ENCODE assay signal across 28 mouse cellular contexts in genomic region chr4:47691207-47691606, GRCm38 (mm10).
DNase-seq lines count a peak whose midpoint lies in the region; ATAC-seq lines count a peak whose summit lies in the region.
"Had no signal": no experiment of that assay in that cellular context is flagged by ENCODE, and none has a peak within 500 bp of the region (broad histone marks: within the 10 kb centered on the region; RNA-seq: fewer than 3 reads in every experiment).

No protein-coding gene starts in this region.

- no peaks in the 10 kb centered on the region for H3K4me1 ChIP-seq in heart, embryonic 16.5 days (ENCODE audit: control insufficient read depth, insufficient read depth, low read length)
- H3K4me1 ChIP-seq in heart, embryonic 11.5 days (ENCODE audit: control insufficient read depth, insufficient read depth, low read length): no peaks in the 10 kb centered on the region
- no peaks in the 10 kb centered on the region for H3K4me1 ChIP-seq in liver, embryonic 16.5 days (ENCODE audit: control insufficient read depth, low read depth, low read length)
- H3K4me1 ChIP-seq: forebrain, embryonic 12.5 days; heart, embryonic 10.5 days; hindbrain, embryonic 13.5 days; limb, embryonic 10.5 days; limb, embryonic 15.5 days; lung, embryonic 15.5 days had no signal

- H3K9ac ChIP-seq in heart, embryonic 16.5 days (ENCODE audit: low read length): no peak overlapping the region
- no peak overlapping the region for H3K9ac ChIP-seq in heart, embryonic 11.5 days (ENCODE audit: low read depth, low read length)
- no peak overlapping the region for H3K9ac ChIP-seq in liver, embryonic 16.5 days (ENCODE audit: low read depth, low read length)
- H3K9ac ChIP-seq: forebrain, embryonic 12.5 days; hindbrain, embryonic 13.5 days; limb, embryonic 15.5 days; lung, embryonic 15.5 days had no signal

- DNase-seq in heart, adult 11 months: peak; percentile 81
- DNase-seq in heart, postnatal 4 days: no peak
- DNase-seq in yolk sac, embryonic 10.5 days (ENCODE audit: low spot score): peak; percentile 24
- DNase-seq in kidney, adult 18-20 months: no peak
- DNase-seq: adrenal gland, adult 2 months; adrenal gland, postnatal 36 days; cerebellum, adult 18-20 months; cerebellum, postnatal 10 days; gastrocnemius, postnatal 10 days; kidney, adult 9 months; kidney, postnatal 10 days; spleen, adult 18-20 months; thymus, postnatal 4 days had no signal

- 59% methylated on average over 2 of the region's 2 CpGs for whole genome bisulfite sequencing in heart, embryonic 16.5 days
- WGBS in heart, embryonic 11.5 days (ENCODE audit: insufficient replicate concordance): 61% methylated on average over 2 of the region's 2 CpGs
- 26% methylated on average over 2 of the region's 2 CpGs for WGBS in liver, embryonic 16.5 days (ENCODE audit: insufficient replicate concordance)

- no peak overlapping the region for H3K4me3 ChIP-seq in heart, embryonic 16.5 days (ENCODE audit: low read length)
- H3K4me3 ChIP-seq in heart, embryonic 11.5 days (ENCODE audit: low read depth, low read length): no peak overlapping the region
- no peak overlapping the region for H3K4me3 ChIP-seq in liver, embryonic 16.5 days (ENCODE audit: low read depth, low read length)
- H3K4me3 ChIP-seq: erythroblast, embryonic 14.5 days; forebrain, embryonic 12.5 days; heart, embryonic 10.5 days; hindbrain, embryonic 13.5 days; limb, embryonic 10.5 days; limb, embryonic 15.5 days; lung, embryonic 15.5 days had no signal

- ATAC-seq in heart, embryonic 16.5 days (replicated peaks; ENCODE audit: extremely low read depth, insufficient read depth, low FRiP score): peak; percentile 52; the same call in 1 of the 2 replicates
- ATAC-seq in heart, embryonic 11.5 days (replicated peaks; ENCODE audit: insufficient number of reproducible peaks, low FRiP score, low TSS enrichment): no peak
- peak; percentile 79 for ATAC-seq in liver, embryonic 16.5 days (ENCODE audit: low read depth)
- ATAC-seq: activated CD4-positive, CD25-positive, alpha-beta regulatory T cell, adult 4 months; intestine, embryonic 16.5 days; midbrain, embryonic 16.5 days had no signal

- no peak overlapping the region for H3K4me2 ChIP-seq in heart, embryonic 16.5 days (ENCODE audit: low read depth, low read length)
- H3K4me2 ChIP-seq in heart, embryonic 11.5 days: no peak overlapping the region
- no peak overlapping the region for H3K4me2 ChIP-seq in liver, embryonic 16.5 days (ENCODE audit: low read depth, low read length)
- H3K4me2 ChIP-seq: forebrain, embryonic 12.5 days; hindbrain, embryonic 13.5 days; limb, embryonic 15.5 days; lung, embryonic 15.5 days; midbrain, embryonic 11.5 days had no signal

- no peaks in the 10 kb centered on the region for H3K36me3 ChIP-seq in heart, embryonic 16.5 days (ENCODE audit: control insufficient read depth, insufficient read depth)
- no peaks in the 10 kb centered on the region for H3K36me3 ChIP-seq in heart, embryonic 11.5 days (ENCODE audit: control insufficient read depth, insufficient read depth, low read length)
- no peaks in the 10 kb centered on the region for H3K36me3 ChIP-seq in liver, embryonic 16.5 days (ENCODE audit: control insufficient read depth, insufficient read depth)
- H3K36me3 ChIP-seq: forebrain, embryonic 12.5 days; heart, embryonic 10.5 days; hindbrain, embryonic 13.5 days; limb, embryonic 10.5 days; limb, embryonic 15.5 days; lung, embryonic 15.5 days had no signal

- H3K9me3 ChIP-seq in heart, embryonic 16.5 days (replicated peaks; ENCODE audit: control insufficient read depth, low read length): no peaks in the 10 kb centered on the region
- H3K9me3 ChIP-seq in heart, embryonic 11.5 days (replicated peaks; ENCODE audit: control insufficient read depth, low read length): 0 out of 2 replicates have a peak, but pooled peaks cover 2% of the 10 kb centered on the region
- no peaks in the 10 kb centered on the region for H3K9me3 ChIP-seq in liver, embryonic 16.5 days (replicated peaks; ENCODE audit: control insufficient read depth, low read length)
- H3K9me3 ChIP-seq: forebrain, embryonic 12.5 days; heart, embryonic 10.5 days; hindbrain, embryonic 13.5 days; limb, embryonic 10.5 days; limb, embryonic 15.5 days; lung, embryonic 15.5 days had no signal

- H3K27me3 ChIP-seq in heart, embryonic 16.5 days (ENCODE audit: control insufficient read depth, insufficient read depth, low read length): no peaks in the 10 kb centered on the region
- no peaks in the 10 kb centered on the region for H3K27me3 ChIP-seq in heart, embryonic 11.5 days (ENCODE audit: control insufficient read depth, insufficient read depth, low read length)
- H3K27me3 ChIP-seq in liver, embryonic 16.5 days (ENCODE audit: control insufficient read depth, insufficient read depth, low read depth, low read length): no peaks in the 10 kb centered on the region
- H3K27me3 ChIP-seq: CH12.LX; forebrain, embryonic 12.5 days; hindbrain, embryonic 13.5 days; limb, embryonic 15.5 days; lung, embryonic 15.5 days had no signal

- H3K27ac ChIP-seq in heart, embryonic 16.5 days (ENCODE audit: low read length): no peak overlapping the region
- H3K27ac ChIP-seq in heart, embryonic 11.5 days (ENCODE audit: low read depth, low read length): no peak overlapping the region
- no peak overlapping the region for H3K27ac ChIP-seq in liver, embryonic 16.5 days (ENCODE audit: low read length)
- H3K27ac ChIP-seq: forebrain, embryonic 12.5 days; heart, embryonic 10.5 days; hindbrain, embryonic 13.5 days; limb, embryonic 10.5 days; limb, embryonic 15.5 days; lung, embryonic 15.5 days had no signal

Comparison
In these comparisons a context has a peak if more than half of its experiments do, and no peak if none do; other contexts are left out.
1. DNase-seq: peak in heart, adult 11 months (single experiment) and yolk sac, embryonic 10.5 days (single experiment); none in heart, postnatal 4 days (single experiment) and kidney, adult 18-20 months (single experiment).